Comparison of ENCODE assay signal across 8 mouse cellular contexts in genomic region chr10:122018594-122019048, GRCm38 (mm10). TPM values are rescaled to one million over a fixed set of nuclear protein-coding genes. Genes with fewer than 3 reads are reported as not detected.
A peak's percentile ranks its signal among the peaks of the same experiment; 100 is the strongest.
DNase-seq lines count a peak whose midpoint lies in the region; ATAC-seq lines count a peak whose summit lies in the region.

No protein-coding gene starts in this region.

- H3K9ac ChIP-seq in heart, embryonic 11.5 days (ENCODE audit: low read depth, low read length) = no peak overlapping the region
- H3K9ac ChIP-seq in midbrain, embryonic 11.5 days (ENCODE audit: low read length) = peak overlapping the region; percentile 30; the same call in 1 of the 2 replicates

- peaks cover 13% of the 10 kb centered on the region for H3K27me3 ChIP-seq in heart, embryonic 11.5 days (ENCODE audit: control insufficient read depth, insufficient read depth, low read length)
- no peaks in the 10 kb centered on the region for H3K27me3 ChIP-seq in midbrain, embryonic 11.5 days (ENCODE audit: control insufficient read depth, insufficient read depth, low read length)

- H3K9me3 ChIP-seq in heart, embryonic 11.5 days (replicated peaks; ENCODE audit: control insufficient read depth, low read length) = no peaks in the 10 kb centered on the region
- no peaks in the 10 kb centered on the region for H3K9me3 ChIP-seq in midbrain, embryonic 11.5 days (ENCODE audit: control insufficient read depth, low read length)

- no peak overlapping the region for H3K27ac ChIP-seq in heart, embryonic 11.5 days (ENCODE audit: low read depth, low read length)
- H3K27ac ChIP-seq in midbrain, embryonic 11.5 days (ENCODE audit: low read depth, low read length) = no peak overlapping the region; the same call in 1 of the 2 replicates

- H3K36me3 ChIP-seq in heart, embryonic 11.5 days (ENCODE audit: control insufficient read depth, insufficient read depth, low read length) = no peaks in the 10 kb centered on the region
- H3K36me3 ChIP-seq in midbrain, embryonic 11.5 days (ENCODE audit: control insufficient read depth, insufficient read depth, low read length) = no peaks in the 10 kb centered on the region

- H3K4me2 ChIP-seq in heart, embryonic 11.5 days = peak overlapping the region; percentile 11; the same call in 1 of the 2 replicates
- H3K4me2 ChIP-seq in midbrain, embryonic 11.5 days = no peak overlapping the region

- peak; percentile 81 for DNase-seq in MN1 (ENCODE audit: low spot score)
- peak; percentile 39 for DNase-seq in adrenal gland, postnatal 10 days
- peak; percentile 74 for DNase-seq in kidney, postnatal 10 days
- no peak for DNase-seq in midbrain, embryonic 11.5 days (ENCODE audit: low spot score, missing footprints)
- no peak for DNase-seq in layer of hippocampus, postnatal 10 days (ENCODE audit: low spot score in 2 of 2)
- no peak for DNase-seq in layer of hippocampus, postnatal 36 days
- no peak for DNase-seq in ovary, postnatal 10 days (ENCODE audit: low spot score)

- 43% methylated on average over 10 of the region's 10 CpGs for WGBS in heart, embryonic 11.5 days (ENCODE audit: insufficient replicate concordance)
- WGBS in midbrain, embryonic 11.5 days = 70% methylated on average over 10 of the region's 10 CpGs

- no peak; the same call in 1 of the 2 replicates for ATAC-seq in heart, embryonic 11.5 days (replicated peaks; ENCODE audit: insufficient number of reproducible peaks, low FRiP score, low TSS enrichment)
- ATAC-seq in midbrain, embryonic 11.5 days (ENCODE audit: low FRiP score) = peak; percentile 52

- H3K4me1 ChIP-seq in heart, embryonic 11.5 days (ENCODE audit: control insufficient read depth, insufficient read depth, low read length) = peaks cover 17% of the 10 kb centered on the region
- peaks cover 6% of the 10 kb centered on the region for H3K4me1 ChIP-seq in midbrain, embryonic 11.5 days (ENCODE audit: control insufficient read depth, insufficient read depth, low read length)

- no peak overlapping the region for H3K4me3 ChIP-seq in heart, embryonic 11.5 days (ENCODE audit: low read depth, low read length)
- no peak overlapping the region for H3K4me3 ChIP-seq in midbrain, embryonic 11.5 days (ENCODE audit: low read depth, low read length)

RNA-seq across cellular contexts. Expression of gene Srgap1, which starts 28.5 kb away (rescaled TPM):
- total RNA-seq in adrenal gland, postnatal 10 days (2021) = 1 to 10 TPM; 3.6 to 7.3 TPM
- polyA plus RNA-seq in heart, embryonic 11.5 days (2014; fragmentation: Nextera tagmentation; extraction: Ambion mirVana) = 3.3 and 8.2 TPM in 2 replicates
- 11.2 and 11.6 TPM in 2 replicates for polyA plus RNA-seq in midbrain, embryonic 11.5 days (2014; fragmentation: Nextera tagmentation; extraction: Ambion mirVana)
- total RNA-seq in layer of hippocampus, postnatal 10 days (2021) = 10 to 100 TPM; 33.5 to 36.2 TPM
- total RNA-seq in layer of hippocampus, postnatal 36 days (2021) = 10 to 100 TPM; 12.2 to 13.0 TPM

Comparison
In these comparisons a context has a peak if more than half of its experiments do, and no peak if none do; other contexts are left out.
1. DNase-seq: peak in MN1 (single experiment), adrenal gland, postnatal 10 days (single experiment) and kidney, postnatal 10 days (single experiment); none in midbrain, embryonic 11.5 days (single experiment), layer of hippocampus, postnatal 10 days (0 of 2), layer of hippocampus, postnatal 36 days (0 of 2) and ovary, postnatal 10 days (single experiment).